Mouse (Mus musculus): Measurements from ENCODE around the gene Fgfr3.

The Fgfr3 gene

GRCm38 (mm10) chr5:33728841-33729240 lies 7.4 kb downstream of the Fgfr3 start:
- in situ Hi-C loops (cut with MboI), result no loop called here

DNA sequence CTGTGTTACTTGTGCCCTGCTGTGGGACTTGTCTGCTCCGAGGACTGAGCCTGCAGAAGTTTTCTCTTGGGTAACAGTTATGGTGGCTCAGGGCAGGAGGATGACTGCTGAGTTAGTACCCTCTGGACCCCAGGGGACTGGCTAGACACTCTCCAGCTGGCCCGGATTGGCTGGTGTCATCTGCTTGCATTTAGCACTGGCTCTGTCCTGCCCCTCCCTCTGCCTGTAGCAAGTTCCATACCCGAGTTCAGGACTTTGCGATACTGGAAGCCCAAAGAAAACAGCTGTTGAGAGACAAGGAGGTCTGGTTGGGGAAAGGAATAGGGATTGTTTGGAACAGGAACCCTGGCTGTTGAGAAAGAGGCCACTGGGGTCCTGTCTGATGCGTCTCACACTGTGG lies 9.0 kb downstream of the Fgfr3 start:
- in situ Hi-C loops (cut with MboI), result no loop called here

- in situ Hi-C loops (cut with MboI), result no loop called here
Observed at GRCm38 (mm10) chr5:33731051-33731450, 9.6 kb downstream of the Fgfr3 start.

DNA sequence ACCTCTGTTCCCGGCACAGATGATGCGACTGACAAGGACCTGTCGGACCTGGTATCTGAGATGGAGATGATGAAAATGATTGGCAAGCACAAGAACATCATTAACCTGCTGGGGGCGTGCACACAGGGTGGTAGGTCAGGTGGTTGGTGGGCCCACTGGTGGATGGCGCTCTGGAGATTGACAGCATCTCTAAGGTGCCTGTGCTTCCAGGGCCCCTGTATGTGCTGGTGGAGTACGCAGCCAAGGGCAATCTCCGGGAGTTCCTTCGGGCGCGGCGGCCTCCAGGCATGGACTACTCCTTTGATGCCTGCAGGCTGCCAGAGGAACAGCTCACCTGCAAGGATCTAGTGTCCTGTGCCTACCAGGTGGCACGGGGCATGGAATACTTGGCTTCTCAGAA lies 12.4 kb downstream of the Fgfr3 start:
- in situ Hi-C loops (cut with MboI), result no loop called here

GRCm38 (mm10) chr5:33735412-33736092 lies 14.1 kb downstream of the Fgfr3 start:
- in situ Hi-C loops (cut with MboI), result no loop called here

- in situ Hi-C loops (cut with MboI), result no loop called here
Observed at GRCm38 (mm10) chr5:33736230-33736629, 14.8 kb downstream of the Fgfr3 start.

GRCm38 (mm10) chr5:33737903-33738321 lies 16.4 kb downstream of the Fgfr3 start:
- in situ Hi-C loops (cut with MboI), result no loop called here

GRCm38 (mm10) chr5:33738341-33738740 lies 16.9 kb downstream of the Fgfr3 start:
- in situ Hi-C loops (cut with MboI), result no loop called here

GRCm38 (mm10) chr5:33740548-33740947 lies 19.1 kb downstream of the Fgfr3 start:
- in situ Hi-C loops (cut with MboI), result no loop called here

DNA sequence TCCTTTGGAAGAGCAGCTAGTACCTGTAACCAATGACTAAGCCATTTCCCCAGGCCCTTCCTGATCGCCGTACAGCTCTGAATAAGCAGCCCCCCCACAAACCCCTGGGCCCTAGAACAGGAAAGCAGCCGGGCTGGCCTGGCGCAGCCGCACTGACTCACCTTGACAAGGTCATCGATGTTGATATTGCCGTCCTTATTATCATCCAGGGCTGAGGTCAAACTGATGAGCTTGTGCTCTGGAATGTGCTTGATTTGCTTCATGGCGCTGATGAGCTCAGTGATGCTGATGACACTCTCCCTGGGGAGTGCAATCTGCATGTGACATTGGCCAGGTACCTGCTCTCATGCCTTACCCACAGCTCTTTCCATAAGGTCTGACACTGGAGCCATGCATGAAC lies 22.0 kb downstream of the Fgfr3 start:
- in situ Hi-C loops (cut with MboI), result no loop called here

DNA sequence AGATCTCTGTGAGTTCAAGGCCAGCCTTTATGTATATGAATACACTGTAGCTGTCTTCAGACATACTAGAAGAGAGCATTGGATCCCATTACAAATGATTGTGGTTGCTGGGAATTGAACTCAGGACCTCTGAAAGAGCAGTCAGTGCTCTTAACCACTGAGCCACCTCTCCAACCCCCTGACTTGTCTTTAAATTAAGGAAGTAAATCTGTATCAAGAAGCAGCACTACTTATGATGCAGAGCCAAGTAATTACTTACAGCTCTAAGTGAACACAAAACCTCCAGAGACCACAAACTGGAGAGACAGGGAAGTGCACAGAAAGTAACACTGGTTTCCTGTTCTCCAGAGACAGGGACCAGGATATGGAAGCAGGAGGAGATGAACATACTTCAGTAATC lies 55.7 kb downstream of the Fgfr3 start:
- in situ Hi-C loops (cut with MboI), result no loop called here

DNA sequence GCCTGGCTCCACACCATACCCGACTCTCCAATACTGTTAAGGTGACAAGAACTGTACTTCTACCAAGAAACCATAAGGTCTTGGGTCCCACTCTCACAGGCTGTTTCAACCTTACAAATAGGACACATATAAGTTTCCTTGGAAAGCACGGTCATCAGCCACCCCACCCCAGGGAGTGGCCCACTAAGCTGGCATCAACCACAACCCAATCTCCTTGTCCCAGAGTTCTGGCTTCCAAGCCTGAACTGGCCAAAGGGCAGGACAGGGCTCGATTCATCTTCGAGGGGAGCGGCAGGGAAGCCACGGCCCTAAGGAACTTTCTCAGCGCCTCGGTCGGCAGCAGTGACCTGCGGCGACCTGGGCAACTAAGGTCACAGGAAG lies 60.5 kb downstream of the Fgfr3 start:
- in situ Hi-C loops (cut with MboI), result no loop called here

GRCm38 (mm10) chr5:33782345-33782998 lies 61.0 kb downstream of the Fgfr3 start, which contains the start of gene Letm1:
Letm1 (minus strand) TSS chr5:33782817.
- in situ Hi-C loops (cut with MboI), result no loop called here

DNA sequence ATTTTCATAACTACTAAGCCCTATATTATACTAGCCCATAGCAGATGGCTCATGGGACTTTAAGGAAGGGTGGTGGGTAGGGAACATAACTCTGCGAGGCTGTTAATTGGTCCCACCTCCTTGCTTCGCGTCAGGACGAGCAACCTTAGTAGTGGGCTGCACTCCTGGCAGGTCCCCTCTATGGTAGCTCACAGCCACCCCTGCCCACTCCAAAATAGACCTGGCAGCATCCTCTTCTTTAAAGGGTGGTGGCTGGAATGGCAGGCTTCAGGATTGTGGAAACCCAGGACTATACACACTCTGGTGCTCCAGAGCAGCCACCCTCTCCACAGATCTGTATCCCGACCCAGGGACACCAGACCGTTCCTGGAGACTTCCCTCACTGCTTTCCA lies 61.5 kb downstream of the Fgfr3 start:
- in situ Hi-C loops (cut with MboI), result no loop called here

All from mature B cell (primary cell).